Mouse (Mus musculus): ENCODE results near the gene Rtkn.
"Not testable (repeated sequence)": the region's sequence is repeated elsewhere in the genome, so short reads cannot be mapped to it uniquely, and the experiment has no call there.

The Rtkn gene

GRCm38 (mm10) chr6:83138056-83138455 lies 2.8 kb downstream of the Rtkn start:
- no peak for DNase-seq (ENCODE audit: low spot score in 2 of 2)

DNA sequence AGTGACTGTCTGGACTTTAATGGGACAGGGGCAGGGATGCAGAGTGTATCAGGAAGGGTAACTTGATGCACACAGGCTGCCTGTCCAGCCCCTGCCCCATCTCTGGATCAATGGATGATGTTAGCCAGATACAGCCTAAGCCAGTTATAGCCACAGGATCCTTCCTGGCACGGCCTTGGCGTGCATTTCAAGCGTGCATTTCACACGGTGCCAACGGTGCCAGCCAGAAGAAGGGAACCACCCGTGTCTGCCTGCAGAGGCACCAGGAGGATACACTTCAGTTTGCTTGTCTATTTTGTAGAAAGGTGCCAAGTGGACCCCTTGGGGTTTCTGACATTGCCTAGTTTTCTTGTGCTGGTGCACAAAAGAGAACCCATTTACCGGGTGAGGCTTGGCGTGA lies 4.8 kb downstream of the Rtkn start:
- no peak for DNase-seq (ENCODE audit: low spot score in 2 of 2)

- no peak for DNase-seq (ENCODE audit: low spot score in 2 of 2)
These were observed 6.4 kb downstream of the Rtkn start for GRCm38 (mm10) chr6:83141636-83142035.

GRCm38 (mm10) chr6:83142211-83142731 lies 7.0 kb downstream of the Rtkn start:
- DNase-seq (ENCODE audit: low spot score in 2 of 2): peak in 1 of 2 experiments; percentile 40

DNA sequence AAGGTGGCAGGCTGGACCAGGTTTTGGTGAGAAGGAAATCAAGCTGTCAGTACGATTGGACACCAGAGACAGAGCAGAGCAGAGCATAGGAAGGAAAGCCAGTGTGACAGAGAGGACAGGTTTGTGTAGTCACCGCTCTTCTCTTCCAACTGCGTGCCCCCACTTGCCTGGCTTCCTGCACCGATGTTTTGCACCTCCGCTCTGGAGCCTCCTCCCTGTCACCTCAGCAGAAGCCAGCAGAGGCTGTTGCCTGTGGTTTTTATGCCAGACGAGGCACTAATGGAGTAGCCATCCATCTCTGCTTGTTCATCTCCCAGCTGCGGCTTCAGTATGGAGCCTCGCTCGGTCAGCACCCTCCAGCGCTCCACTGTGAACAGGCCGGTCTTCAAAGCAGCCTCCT lies 7.6 kb downstream of the Rtkn start:
- no peak for DNase-seq (ENCODE audit: low spot score in 2 of 2)

DNA sequence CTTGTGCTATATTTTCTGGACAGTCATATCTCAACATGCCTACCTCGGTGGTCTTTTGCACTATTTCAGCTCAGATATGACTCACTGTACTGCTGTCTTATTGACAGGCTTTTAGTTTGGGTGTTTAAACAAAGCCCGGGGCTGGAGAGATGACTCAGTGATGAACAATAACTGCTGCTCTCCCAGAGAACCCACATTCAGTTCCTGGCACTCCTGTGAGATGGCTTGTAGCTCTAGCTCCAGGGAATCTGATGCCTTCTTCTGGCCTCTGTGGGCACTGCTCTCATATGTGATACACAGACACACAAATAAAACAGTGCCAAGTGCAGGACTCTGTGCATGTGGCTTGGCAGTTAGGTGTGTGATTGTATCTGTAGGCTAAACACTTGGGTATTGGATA lies 9.9 kb downstream of the Rtkn start:
- no peak for DNase-seq (ENCODE audit: low spot score in 2 of 2)

DNA sequence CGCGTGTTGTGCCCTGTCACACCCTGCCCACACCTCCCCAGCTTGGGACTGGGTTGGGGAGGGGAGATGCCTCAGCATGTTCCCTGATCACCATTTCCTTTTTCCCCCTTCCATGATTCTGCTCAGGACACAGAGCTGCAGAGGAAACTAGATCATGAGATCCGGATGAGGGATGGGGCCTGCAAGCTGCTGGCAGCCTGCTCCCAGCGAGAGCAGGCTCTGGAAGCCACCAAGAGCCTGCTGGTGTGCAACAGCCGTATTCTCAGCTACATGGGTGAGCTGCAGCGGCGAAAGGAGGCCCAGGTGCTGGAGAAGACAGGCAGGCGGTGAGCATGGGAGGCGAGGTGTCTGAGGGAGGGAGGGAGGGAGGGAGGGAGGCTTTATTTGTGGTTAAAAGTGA lies 10.5 kb downstream of the Rtkn start:
- no peak for DNase-seq (ENCODE audit: low spot score in 2 of 2)

DNA sequence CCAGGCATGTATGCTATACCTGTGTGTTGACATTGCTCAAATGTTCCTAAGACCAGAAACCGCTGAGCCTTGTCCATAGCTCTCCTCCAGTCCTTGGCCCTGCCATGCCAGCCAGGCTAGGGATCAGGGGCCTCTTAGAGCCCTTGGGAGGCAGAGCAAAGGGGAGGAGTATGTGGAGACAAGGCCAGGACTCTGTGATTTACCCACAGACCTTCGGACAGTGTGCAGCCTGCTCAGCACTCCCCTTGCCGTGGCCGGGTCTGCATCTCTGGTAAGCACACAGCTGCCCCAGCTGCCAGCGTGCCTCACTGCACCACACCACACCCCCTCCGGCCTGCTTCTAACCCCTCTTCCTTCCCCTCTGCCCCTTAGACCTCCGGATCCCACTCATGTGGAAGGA lies 12.0 kb downstream of the Rtkn start:
- DNase-seq (ENCODE audit: low spot score in 2 of 2): no peak

DNA sequence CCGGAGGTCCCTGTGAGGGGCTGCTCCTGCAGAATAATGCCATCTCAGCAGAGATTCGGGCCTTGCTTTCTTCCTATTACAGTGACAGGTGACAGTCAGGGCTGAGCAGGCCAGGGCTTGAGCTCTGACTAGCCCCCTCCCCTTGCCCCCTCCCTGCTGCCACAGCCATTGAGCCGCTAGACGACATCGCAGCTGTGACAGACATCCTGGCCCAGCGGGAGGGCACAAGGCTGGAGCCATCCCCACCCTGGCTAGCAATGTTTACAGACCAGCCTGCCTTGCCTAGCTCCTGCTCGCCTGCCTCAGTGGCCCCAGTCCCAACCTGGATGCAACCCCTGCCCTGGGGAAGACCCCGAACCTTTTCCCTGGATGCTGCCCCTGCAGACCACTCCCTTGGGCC lies 16.5 kb downstream of the Rtkn start:
- DNase-seq (ENCODE audit: low spot score in 2 of 2): no peak

- no peak for DNase-seq (ENCODE audit: low spot score in 2 of 2)
These were observed 17.8 kb downstream of the Rtkn start for GRCm38 (mm10) chr6:83153038-83153437.

DNA sequence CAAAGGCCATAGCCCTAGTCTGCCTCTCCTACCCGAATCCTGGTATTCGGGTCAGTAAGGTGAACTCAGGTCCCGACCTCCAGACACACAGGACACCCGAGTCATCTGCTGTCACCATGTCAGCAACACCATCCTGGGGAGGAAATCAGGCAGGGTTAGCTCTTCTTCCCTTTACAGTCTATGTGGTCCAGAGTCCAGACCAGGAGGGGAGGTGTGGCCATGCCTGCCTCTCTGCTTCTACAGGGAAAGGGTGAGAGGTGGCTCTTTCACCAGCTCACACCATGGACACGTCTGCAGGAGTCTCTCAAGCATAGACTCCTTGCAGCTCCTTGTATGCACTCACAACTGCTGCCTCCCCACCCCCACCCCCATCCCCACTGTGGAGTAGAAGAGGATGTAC lies 18.2 kb downstream of the Rtkn start:
- no peak for DNase-seq (ENCODE audit: low spot score in 2 of 2)

- DNase-seq (ENCODE audit: low spot score in 2 of 2): peak in 1 of 2 experiments; percentile 46
These were observed 20.4 kb downstream of the Rtkn start for GRCm38 (mm10) chr6:83155552-83156238.

GRCm38 (mm10) chr6:83156259-83156684 lies 21.0 kb downstream of the Rtkn start, which contains the start of the genes Wdr54 and 1700003E16Rik:
Gene Wdr54, minus strand, starts transcription at chr6:83156397.
Gene 1700003E16Rik, plus strand, starts transcription at chr6:83156404.
- peak; percentile 74 to 81 for DNase-seq (ENCODE audit: low spot score in 2 of 2)

DNA sequence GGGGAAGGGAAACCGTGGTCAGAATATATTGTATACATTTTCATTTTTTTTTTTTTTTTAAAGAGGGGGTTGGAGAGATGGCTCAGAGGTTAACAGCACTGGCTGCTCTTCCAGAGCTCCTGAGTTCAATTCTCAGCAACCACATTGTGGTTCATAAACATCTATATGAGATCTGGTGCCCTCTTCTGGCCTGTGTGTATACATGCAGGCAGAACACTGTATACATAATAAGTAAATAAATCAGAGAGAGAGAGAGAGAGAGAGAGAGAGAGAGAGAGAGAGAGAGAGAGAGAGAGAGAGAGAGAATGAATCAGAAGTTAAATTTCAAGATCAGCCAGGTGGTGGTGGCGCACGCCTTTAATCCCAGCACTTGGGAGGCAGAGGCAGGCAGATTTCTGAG lies 24.2 kb downstream of the Rtkn start:
- not testable (repeated sequence) for DNase-seq (ENCODE audit: low spot score in 2 of 2)

GRCm38 (mm10) chr6:83161442-83161841 lies 26.2 kb downstream of the Rtkn start:
- DNase-seq (ENCODE audit: low spot score in 2 of 2): no peak

DNA sequence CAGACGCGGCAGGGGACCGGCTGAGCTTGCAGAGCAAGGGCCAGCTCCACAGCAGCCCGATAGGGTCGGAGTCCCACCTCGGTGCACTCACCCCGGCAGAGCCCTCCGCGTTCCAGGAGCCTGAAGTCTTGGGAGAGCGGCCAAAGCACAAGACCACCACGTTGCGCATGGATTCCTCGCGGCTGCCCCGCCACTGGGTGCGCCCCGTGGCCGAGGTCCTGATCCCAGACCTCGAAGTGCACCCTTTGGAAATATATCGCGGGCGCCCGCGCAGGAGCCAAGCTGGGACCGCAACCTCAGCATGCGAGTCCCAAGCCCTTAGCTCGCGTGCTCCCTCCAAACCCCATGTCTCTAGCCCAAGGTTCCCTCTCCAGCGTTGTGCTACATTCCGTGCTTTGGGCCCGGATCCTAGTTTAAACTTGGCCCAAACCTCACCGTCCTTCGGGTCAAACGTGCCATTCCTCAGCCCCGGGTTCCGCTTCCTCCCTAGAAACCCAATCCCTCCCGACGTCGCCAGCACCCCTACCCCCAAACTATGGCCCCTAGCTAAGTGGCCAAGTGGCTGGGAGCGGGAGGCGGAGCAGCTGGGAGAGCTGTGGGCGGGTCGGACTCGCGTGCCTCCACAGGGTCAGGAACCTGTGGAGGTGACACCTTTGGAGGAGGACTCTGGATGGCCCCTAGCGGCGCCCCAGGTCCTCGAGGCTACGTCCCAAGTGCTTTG lies 26.8 kb downstream of the Rtkn start:
- DNase-seq (ENCODE audit: low spot score in 2 of 2): no peak

- DNase-seq (ENCODE audit: low spot score in 2 of 2): no peak
These were observed 27.4 kb downstream of the Rtkn start for GRCm38 (mm10) chr6:83162701-83163100.

DNA sequence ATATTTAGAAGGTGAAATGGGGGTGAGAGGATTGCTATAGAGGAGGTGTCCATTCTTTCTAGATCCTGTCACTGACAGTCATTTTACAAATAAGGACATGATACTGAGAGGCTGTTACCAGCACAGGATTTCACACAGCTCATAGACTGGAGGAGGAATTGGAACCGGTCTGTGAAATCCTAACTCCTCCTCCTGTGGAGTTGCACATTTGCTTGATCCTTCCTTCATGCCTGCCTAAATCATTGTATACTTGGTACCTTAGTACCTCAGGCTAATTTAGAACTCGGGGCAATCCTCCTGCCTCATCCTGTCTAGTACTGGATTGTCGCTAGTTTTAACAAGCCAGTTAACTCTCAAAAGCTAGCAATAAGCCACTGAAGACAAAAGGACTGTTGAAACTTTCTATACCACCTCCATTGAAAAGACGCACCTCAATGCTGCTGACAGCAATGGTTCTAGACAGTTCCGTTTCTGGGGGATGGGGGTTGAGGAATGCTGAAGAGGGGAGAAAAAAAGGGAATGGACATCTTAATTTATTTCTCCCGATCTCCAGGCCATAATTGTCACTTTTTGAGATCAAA lies 29.9 kb downstream of the Rtkn start:
- DNase-seq (ENCODE audit: low spot score in 2 of 2): no peak

- DNase-seq (ENCODE audit: low spot score in 2 of 2): peak; percentile 83 to 91
These were observed 30.5 kb downstream of the Rtkn start, which contains the start of gene Dctn1 for GRCm38 (mm10) chr6:83165607-83166242. Gene Dctn1, plus strand, starts transcription at chr6:83165920.

DNA sequence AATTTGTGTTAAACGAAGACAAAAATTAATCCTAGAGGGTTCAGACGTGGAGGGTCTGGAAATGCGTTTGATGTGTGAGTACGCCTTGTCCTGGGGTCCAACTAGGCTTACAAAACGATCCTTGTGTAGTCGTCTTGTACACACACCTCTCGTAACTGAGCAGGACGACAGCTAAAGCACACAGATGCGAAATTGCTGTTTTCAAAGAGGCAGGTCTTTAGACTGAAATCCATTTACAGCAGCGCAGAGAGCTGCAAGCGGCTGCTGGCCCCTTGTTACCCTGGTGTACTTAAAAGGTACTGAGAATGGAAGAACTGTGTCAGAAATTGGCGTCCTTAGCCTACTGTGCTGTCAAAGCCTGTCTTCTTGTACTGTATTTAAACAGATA lies 31.0 kb downstream of the Rtkn start:
- no peak for DNase-seq (ENCODE audit: low spot score in 2 of 2)

DNA sequence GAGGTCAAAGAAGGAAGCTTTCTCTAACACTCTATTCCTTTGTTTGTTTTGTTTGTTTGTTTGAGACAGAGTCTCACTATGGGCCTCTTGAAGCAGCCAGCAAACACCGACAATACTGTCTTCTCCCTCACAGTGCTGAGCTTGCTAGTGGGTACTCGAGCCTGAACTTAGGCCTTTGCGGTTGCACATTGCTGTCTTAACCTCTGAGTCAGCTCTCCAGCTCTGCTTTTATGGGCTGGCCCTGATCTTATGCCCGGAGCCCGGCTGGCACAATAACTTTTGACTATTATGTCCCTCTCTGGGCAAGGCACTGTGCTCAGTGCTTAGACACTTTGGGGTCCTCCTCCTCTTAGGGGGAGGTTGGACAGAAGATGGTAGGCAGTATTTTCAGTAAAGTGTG lies 34.6 kb downstream of the Rtkn start:
- DNase-seq (ENCODE audit: low spot score in 2 of 2): no peak

GRCm38 (mm10) chr6:83171063-83171462 lies 35.8 kb downstream of the Rtkn start:
- no peak for DNase-seq (ENCODE audit: low spot score in 2 of 2)

Data from frontal cortex, postnatal 10 days (tissue).